Mouse (Mus musculus): ENCODE data around the gene Glod4.

- TF ChIP-seq CTCF (conservative IDR thresholded peaks at IDR 0.05; ENCODE audit: insufficient read depth, insufficient read length, low read depth, low read length) (peak; percentile 74), POLR2A (IDR thresholded peaks at IDR 0.05; ENCODE audit: low read depth, low read length) (no peak)
Observed at GRCm38 (mm10) chr11:76085898-76086591, 157.5 kb downstream of the Glod4 start.

Data from kidney, adult 2 months (tissue).